Mouse (Mus musculus) midbrain, embryonic 15.5 days (tissue): ENCODE results near the gene Fgfr2. TPM values are rescaled to one million over a fixed set of nuclear protein-coding genes. Genes with fewer than 3 reads are reported as not detected.

Experiments used
- ATAC-seq: fragments of 200-750 bp; cut with Nextera tagmentation; replicated peaks from 2 replicates; pipeline ENCODE4 v1.8.0; 2017; ENCODE audit warnings: moderate TSS enrichment
- H3K27ac ChIP-seq: fragments of 300-500 bp; sonication (generic); 2 replicates; pipeline ENCODE4 v1.5.1; 2015; ENCODE audit warnings: mild to moderate bottlenecking, inconsistent platforms
- H3K27me3 ChIP-seq: fragments of 300-500 bp; sonication (generic); replicated peaks from 2 replicates; pipeline ENCODE4 v1.6.1; 2015; ENCODE audit warnings: inconsistent platforms
- H3K36me3 ChIP-seq: fragments of 300-500 bp; sonication (generic); replicated peaks from 2 replicates; pipeline ENCODE4 v1.6.1; 2015; ENCODE audit warnings: inconsistent platforms
- H3K4me1 ChIP-seq: fragments of 300-500 bp; sonication (generic); 2 replicates; pipeline ENCODE4 v1.6.1; 2015; ENCODE audit warnings: inconsistent platforms
- H3K4me2 ChIP-seq: fragments of 300-500 bp; sonication (generic); 2 replicates; pipeline ENCODE4 v1.6.1; 2015; ENCODE audit warnings: inconsistent platforms, mild to moderate bottlenecking, moderate library complexity
- H3K4me3 ChIP-seq: fragments of 300-500 bp; sonication (generic); 2 replicates; pipeline ENCODE4 v1.5.1; 2015; ENCODE audit warnings: mild to moderate bottlenecking, inconsistent platforms
- H3K9ac ChIP-seq: fragments of 300-500 bp; sonication (generic); 2 replicates; pipeline ENCODE4 v1.6.1; 2015; ENCODE audit warnings: mild to moderate bottlenecking, inconsistent platforms
- H3K9me3 ChIP-seq: fragments of 300-500 bp; sonication (generic); 2 replicates; pipeline ENCODE4 v1.6.1; 2016; ENCODE audit warnings: inconsistent platforms
- WGBS: fragments of 180-500 bp; shearing (Covaris S2); methylation state at CpG from one replicate; pipeline ENCODE4 v1.1.7; 2015; ENCODE audit warnings: mixed read lengths; 5-methylcytosine and 5-hydroxymethylcytosine counted together
- polyA plus RNA-seq: library from polyadenylated mRNA; unstranded; fragments of >200 nt; fragmentation: Nextera tagmentation; extraction: Ambion mirVana; gene quantifications from 2 replicates; pipeline ENCODE4 v1.2.1, GENCODE M21; 2015

The Fgfr2 gene
- polyA plus RNA-seq, 1 experiment from 2014 or later, result 23.3 TPM

GRCm38 (mm10) chr7:133094161-133094560 is 29.0 kb downstream of the Fgfr2 start:
- no peaks in the 10 kb centered on the region for H3K9me3 ChIP-seq
- H3K4me3 ChIP-seq, result no peak overlapping the region
- H3K27me3 ChIP-seq, result no peaks in the 10 kb centered on the region
- no peak overlapping the region for H3K4me2 ChIP-seq
- ATAC-seq, result no peak
- no peak overlapping the region for H3K27ac ChIP-seq
- H3K36me3 ChIP-seq, result no peaks in the 10 kb centered on the region
- H3K9ac ChIP-seq, result no peak overlapping the region
- 87% methylated on average over 3 of the region's 3 CpGs for WGBS
- peaks cover 21% of the 10 kb centered on the region for H3K4me1 ChIP-seq

GRCm38 (mm10) chr7:133093731-133094130 is 29.4 kb downstream of the Fgfr2 start:
- Histone ChIP-seq H3K27me3 (no peaks in the 10 kb centered on the region), H3K36me3 (no peaks in the 10 kb centered on the region), H3K4me2 (no peak overlapping the region), H3K4me3 (no peak overlapping the region), H3K9me3 (no peaks in the 10 kb centered on the region), H3K4me1 (peaks cover 26% of the 10 kb centered on the region), H3K9ac (no peak overlapping the region), H3K27ac (no peak overlapping the region)
- 85% methylated on average over 5 of the region's 5 CpGs for WGBS
- ATAC-seq, result no peak

GRCm38 (mm10) chr7:133090641-133091040 is 32.5 kb downstream of the Fgfr2 start:
- H3K9me3 ChIP-seq, result no peaks in the 10 kb centered on the region
- no peak overlapping the region for H3K4me3 ChIP-seq
- no peaks in the 10 kb centered on the region for H3K27me3 ChIP-seq
- WGBS, result 91% methylated on average over 4 of the region's 4 CpGs
- ATAC-seq, result no peak
- H3K36me3 ChIP-seq, result no peaks in the 10 kb centered on the region
- peaks cover 31% of the 10 kb centered on the region for H3K4me1 ChIP-seq
- H3K9ac ChIP-seq, result no peak overlapping the region
- no peak overlapping the region for H3K4me2 ChIP-seq
- no peak overlapping the region for H3K27ac ChIP-seq

GRCm38 (mm10) chr7:133089621-133090260 is 33.4 kb downstream of the Fgfr2 start:
- WGBS, result 50% methylated on average over 11 of the region's 11 CpGs
- H3K27me3 ChIP-seq, result no peaks in the 10 kb centered on the region
- no peaks in the 10 kb centered on the region for H3K36me3 ChIP-seq
- no peak; the same call in 1 of the 2 replicates for ATAC-seq
- peak overlapping the region; percentile 28; the same call in 1 of the 2 replicates for H3K27ac ChIP-seq
- H3K9ac ChIP-seq, result no peak overlapping the region
- H3K4me3 ChIP-seq, result no peak overlapping the region
- H3K9me3 ChIP-seq, result no peaks in the 10 kb centered on the region
- H3K4me2 ChIP-seq, result no peak overlapping the region
- H3K4me1 ChIP-seq, result peaks cover 31% of the 10 kb centered on the region

GRCm38 (mm10) chr7:133088830-133089261 is 34.3 kb downstream of the Fgfr2 start:
- peaks cover 31% of the 10 kb centered on the region for H3K4me1 ChIP-seq
- H3K27me3 ChIP-seq, result no peaks in the 10 kb centered on the region
- no peak overlapping the region for H3K9ac ChIP-seq
- no peaks in the 10 kb centered on the region for H3K36me3 ChIP-seq
- H3K4me3 ChIP-seq, result no peak overlapping the region
- no peaks in the 10 kb centered on the region for H3K9me3 ChIP-seq
- H3K4me2 ChIP-seq, result peak overlapping the region; percentile 27; the same call in 1 of the 2 replicates
- 38% methylated on average over 11 of the region's 11 CpGs for WGBS
- H3K27ac ChIP-seq, result peak overlapping the region; percentile 51
- peak; percentile 46; the same call in 1 of the 2 replicates for ATAC-seq

GRCm38 (mm10) chr7:133088411-133088810 is 34.7 kb downstream of the Fgfr2 start:
- no peaks in the 10 kb centered on the region for H3K27me3 ChIP-seq
- H3K9me3 ChIP-seq, result no peaks in the 10 kb centered on the region
- no peaks in the 10 kb centered on the region for H3K36me3 ChIP-seq
- peak overlapping the region; percentile 51 for H3K27ac ChIP-seq
- WGBS, result 72% methylated on average over 4 of the region's 4 CpGs
- no peak overlapping the region for H3K4me3 ChIP-seq
- peaks cover 31% of the 10 kb centered on the region for H3K4me1 ChIP-seq
- no peak for ATAC-seq
- H3K9ac ChIP-seq, result no peak overlapping the region
- peak overlapping the region; percentile 27; the same call in 1 of the 2 replicates for H3K4me2 ChIP-seq

GRCm38 (mm10) chr7:133085408-133085807 is 37.7 kb downstream of the Fgfr2 start:
- Histone ChIP-seq H3K4me3 (no peak overlapping the region), H3K36me3 (no peaks in the 10 kb centered on the region), H3K4me2 (no peak overlapping the region), H3K4me1 (peaks cover 43% of the 10 kb centered on the region), H3K9ac (no peak overlapping the region), H3K27me3 (no peaks in the 10 kb centered on the region), H3K9me3 (no peaks in the 10 kb centered on the region), H3K27ac (no peak overlapping the region)
- WGBS, result 92% methylated on average over 3 of the region's 3 CpGs
- no peak for ATAC-seq

- no peaks in the 10 kb centered on the region for H3K36me3 ChIP-seq
- WGBS, result 85% methylated on average over 13 of the region's 13 CpGs
- H3K4me2 ChIP-seq, result no peak overlapping the region
- ATAC-seq, result no peak
- H3K4me3 ChIP-seq, result no peak overlapping the region
- no peak overlapping the region for H3K9ac ChIP-seq
- no peaks in the 10 kb centered on the region for H3K9me3 ChIP-seq
- no peaks in the 10 kb centered on the region for H3K27me3 ChIP-seq
- H3K27ac ChIP-seq, result no peak overlapping the region
- peaks cover 32% of the 10 kb centered on the region for H3K4me1 ChIP-seq
Measured at GRCm38 (mm10) chr7:133083936-133084614, 39.1 kb downstream of the Fgfr2 start.

- ATAC-seq, result no peak
- 94% methylated on average over 1 of the region's 1 CpGs for WGBS
- H3K4me1 ChIP-seq, result peaks cover 31% of the 10 kb centered on the region
Measured at GRCm38 (mm10) chr7:133078929-133079328, 44.2 kb downstream of the Fgfr2 start.

GRCm38 (mm10) chr7:133074462-133075133 is 48.6 kb downstream of the Fgfr2 start:
- peak overlapping the region; percentile 40 for H3K27ac ChIP-seq
- H3K9me3 ChIP-seq, result no peaks in the 10 kb centered on the region
- H3K4me3 ChIP-seq, result no peak overlapping the region
- no peaks in the 10 kb centered on the region for H3K36me3 ChIP-seq
- ATAC-seq, result no peak; the same call in 1 of the 2 replicates
- H3K4me2 ChIP-seq, result no peak overlapping the region
- H3K9ac ChIP-seq, result no peak overlapping the region
- no peaks in the 10 kb centered on the region for H3K27me3 ChIP-seq
- WGBS, result 25% methylated on average over 10 of the region's 10 CpGs
- H3K4me1 ChIP-seq, result peaks cover 52% of the 10 kb centered on the region

More at GRCm38 (mm10) chr7:133078929-133079328, 44.2 kb downstream of the Fgfr2 start:
- no peaks in the 10 kb centered on the region for H3K36me3 ChIP-seq
- H3K9ac ChIP-seq, result no peak overlapping the region
- H3K9me3 ChIP-seq, result no peaks in the 10 kb centered on the region
- H3K27ac ChIP-seq, result no peak overlapping the region
- no peaks in the 10 kb centered on the region for H3K27me3 ChIP-seq
- no peak overlapping the region for H3K4me2 ChIP-seq
- no peak overlapping the region for H3K4me3 ChIP-seq

- Histone ChIP-seq H3K4me2 (no peak overlapping the region), H3K9ac (no peak overlapping the region), H3K9me3 (no peaks in the 10 kb centered on the region), H3K36me3 (no peaks in the 10 kb centered on the region), H3K4me3 (no peak overlapping the region), H3K27me3 (no peaks in the 10 kb centered on the region), H3K4me1 (peaks cover 55% of the 10 kb centered on the region), H3K27ac (peak overlapping the region; percentile 10; the same call in 1 of the 2 replicates)
- no peak for ATAC-seq
- WGBS, result 21% methylated on average over 9 of the region's 9 CpGs
Measured at GRCm38 (mm10) chr7:133073147-133073651, 50.0 kb downstream of the Fgfr2 start.

GRCm38 (mm10) chr7:133072535-133072934 is 50.6 kb downstream of the Fgfr2 start:
- Histone ChIP-seq H3K9ac (no peak overlapping the region), H3K27ac (peak overlapping the region; percentile 51), H3K9me3 (no peaks in the 10 kb centered on the region), H3K36me3 (no peaks in the 10 kb centered on the region), H3K27me3 (no peaks in the 10 kb centered on the region), H3K4me2 (no peak overlapping the region), H3K4me1 (peaks cover 60% of the 10 kb centered on the region), H3K4me3 (no peak overlapping the region)
- ATAC-seq, result no peak
- 17% methylated on average over 4 of the region's 4 CpGs for WGBS
